Comparison of ENCODE assay signal across 16 mouse cellular contexts in genomic region chr7:70891700-70892099, GRCm38 (mm10).
"Had no signal": no experiment of that assay in that cellular context is flagged by ENCODE, and none has a peak within 500 bp of the region (broad histone marks: within the 10 kb centered on the region; RNA-seq: fewer than 3 reads in every experiment).

No protein-coding gene starts in this region.

- H3K4me2 ChIP-seq: limb, embryonic 13.5 days; liver, embryonic 12.5 days; liver, embryonic 15.5 days; midbrain, embryonic 13.5 days had no signal

- H3K27me3 ChIP-seq: limb, embryonic 13.5 days; liver, embryonic 12.5 days; liver, embryonic 15.5 days; megakaryocyte, embryonic 14.5 days; midbrain, embryonic 13.5 days had no signal

- H3K36me3 ChIP-seq: limb, embryonic 10.5 days; limb, embryonic 13.5 days; liver, embryonic 12.5 days; liver, embryonic 15.5 days; midbrain, embryonic 10.5 days; midbrain, embryonic 13.5 days had no signal

- H3K9ac ChIP-seq: limb, embryonic 13.5 days; liver, embryonic 12.5 days; liver, embryonic 15.5 days; midbrain, embryonic 13.5 days had no signal

- H3K27ac ChIP-seq: limb, embryonic 10.5 days; limb, embryonic 13.5 days; liver, embryonic 12.5 days; liver, embryonic 15.5 days; midbrain, embryonic 10.5 days; midbrain, embryonic 13.5 days had no signal

- ATAC-seq: liver, embryonic 12.5 days; midbrain, embryonic 13.5 days had no signal

- H3K4me3 ChIP-seq: limb, embryonic 10.5 days; limb, embryonic 13.5 days; liver, embryonic 12.5 days; liver, embryonic 15.5 days; megakaryocyte, embryonic 14.5 days; midbrain, embryonic 10.5 days; midbrain, embryonic 13.5 days had no signal

- H3K4me1 ChIP-seq: limb, embryonic 10.5 days; limb, embryonic 13.5 days; liver, embryonic 12.5 days; liver, embryonic 15.5 days; megakaryocyte, embryonic 14.5 days; midbrain, embryonic 10.5 days; midbrain, embryonic 13.5 days had no signal

- H3K9me3 ChIP-seq: limb, embryonic 10.5 days; limb, embryonic 13.5 days; liver, embryonic 12.5 days; liver, embryonic 15.5 days; midbrain, embryonic 10.5 days; midbrain, embryonic 13.5 days had no signal

- DNase-seq: kidney, adult 18-20 months; kidney, adult 9 months; kidney, postnatal 14 days; kidney, postnatal 4 days; liver; lung, adult 18-20 months; thymus, adult 2 months; thymus, postnatal 14 days; thymus, postnatal 4 days had no signal
